Mouse (Mus musculus) 3134 (cell line): ENCODE results near the gene Kras.

Experiments used
- DNase-seq: peaks from one replicate; pipeline ENCODE4 v3.0.0-alpha.2; 2011; ENCODE audit warnings: low spot score; ENCODE audit not compliant: insufficient read length; ENCODE audit errors: extremely low read depth

Kras gene

DNA sequence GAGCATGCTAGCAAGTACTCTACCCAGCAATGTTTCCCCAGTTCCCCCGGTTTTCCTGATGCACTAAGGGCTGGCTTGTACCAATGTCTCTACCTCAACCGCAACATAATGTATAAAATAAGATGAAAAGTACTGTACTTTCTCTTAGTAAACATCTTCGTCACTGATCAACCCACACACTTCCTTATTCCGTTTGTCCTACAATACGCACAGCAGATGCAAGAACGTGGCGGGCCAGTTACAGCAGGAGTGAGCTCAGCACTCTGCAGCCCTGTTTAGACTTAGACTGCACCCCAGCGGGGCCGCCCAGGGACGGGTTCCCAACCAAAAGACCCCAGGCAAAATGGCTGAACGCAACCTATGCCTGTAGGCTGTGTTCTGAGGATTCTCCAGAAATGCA lies 56.6 kb downstream of the Kras start:
- no peak for DNase-seq

DNA sequence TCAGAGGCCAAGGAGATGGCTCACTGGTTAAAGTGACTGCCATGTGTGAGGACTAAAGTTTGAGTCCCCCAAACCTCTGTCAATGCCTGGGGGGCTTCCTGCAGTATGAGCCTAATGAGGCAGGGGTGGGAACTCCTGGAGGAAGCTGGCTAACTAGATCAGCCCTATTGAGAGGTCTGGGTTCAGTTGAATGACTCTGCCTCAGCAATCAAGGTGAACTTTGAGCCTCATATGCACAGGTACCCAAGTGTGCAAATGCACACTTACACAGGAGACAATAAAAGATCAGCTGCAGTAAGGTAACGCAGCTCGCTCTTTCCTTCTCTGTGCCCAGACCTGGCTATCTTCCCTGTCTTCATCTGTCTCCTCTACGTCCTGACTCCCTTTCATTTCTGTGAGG lies 57.0 kb downstream of the Kras start:
- no peak for DNase-seq

- DNase-seq: no peak
These were observed 62.6 kb downstream of the Kras start for GRCm38 (mm10) chr6:145187093-145188088.

- DNase-seq: no peak
These were observed 63.9 kb downstream of the Kras start for GRCm38 (mm10) chr6:145186096-145186495.

- DNase-seq: no peak
These were observed 68.0 kb downstream of the Kras start for GRCm38 (mm10) chr6:145182044-145182443.

GRCm38 (mm10) chr6:145179665-145180064 lies 70.4 kb downstream of the Kras start:
- DNase-seq: peak; percentile 34

DNA sequence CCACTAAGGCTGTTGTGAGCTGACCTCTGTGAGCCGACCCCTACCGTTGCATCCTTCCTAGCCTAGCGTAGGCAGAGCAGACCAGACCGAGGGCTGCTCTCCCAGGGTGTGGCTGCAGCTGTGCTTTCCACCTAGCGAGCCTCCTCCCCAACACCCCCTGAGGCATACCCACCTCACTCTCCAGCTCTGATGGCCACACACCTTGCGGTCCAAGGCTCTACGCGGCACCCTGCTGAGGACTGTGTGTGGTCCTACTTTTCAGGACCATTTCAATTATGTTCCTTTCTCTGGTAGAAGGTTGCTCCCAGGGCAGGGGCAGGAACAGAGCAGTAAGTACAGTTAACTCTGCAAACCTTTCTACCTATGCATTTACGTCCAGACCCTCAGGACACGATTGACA lies 73.6 kb downstream of the Kras start:
- no peak for DNase-seq

- DNase-seq: peak; percentile 51
These were observed 74.5 kb downstream of the Kras start for GRCm38 (mm10) chr6:145175571-145175981.

DNA sequence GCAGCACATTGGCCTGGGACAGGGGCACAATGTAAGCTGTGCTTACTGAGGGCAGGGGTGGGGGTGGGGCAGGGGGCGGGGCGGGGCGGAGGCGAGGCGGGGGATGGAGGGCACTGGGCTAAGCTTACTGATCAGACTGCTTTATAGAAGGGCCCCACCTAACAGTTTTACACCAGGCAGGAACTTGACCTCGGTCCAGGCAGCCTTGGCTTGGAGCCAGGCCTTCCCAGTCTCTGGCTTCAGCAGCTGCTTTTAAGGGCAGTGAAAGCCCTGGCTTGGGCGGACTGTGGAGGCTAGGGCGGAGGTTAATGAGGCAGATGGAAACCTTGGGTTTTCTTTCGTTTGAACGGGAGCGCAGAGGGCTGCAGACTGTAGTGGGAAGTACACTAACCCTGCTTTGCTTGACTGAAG lies 76.3 kb downstream of the Kras start:
- no peak for DNase-seq

DNA sequence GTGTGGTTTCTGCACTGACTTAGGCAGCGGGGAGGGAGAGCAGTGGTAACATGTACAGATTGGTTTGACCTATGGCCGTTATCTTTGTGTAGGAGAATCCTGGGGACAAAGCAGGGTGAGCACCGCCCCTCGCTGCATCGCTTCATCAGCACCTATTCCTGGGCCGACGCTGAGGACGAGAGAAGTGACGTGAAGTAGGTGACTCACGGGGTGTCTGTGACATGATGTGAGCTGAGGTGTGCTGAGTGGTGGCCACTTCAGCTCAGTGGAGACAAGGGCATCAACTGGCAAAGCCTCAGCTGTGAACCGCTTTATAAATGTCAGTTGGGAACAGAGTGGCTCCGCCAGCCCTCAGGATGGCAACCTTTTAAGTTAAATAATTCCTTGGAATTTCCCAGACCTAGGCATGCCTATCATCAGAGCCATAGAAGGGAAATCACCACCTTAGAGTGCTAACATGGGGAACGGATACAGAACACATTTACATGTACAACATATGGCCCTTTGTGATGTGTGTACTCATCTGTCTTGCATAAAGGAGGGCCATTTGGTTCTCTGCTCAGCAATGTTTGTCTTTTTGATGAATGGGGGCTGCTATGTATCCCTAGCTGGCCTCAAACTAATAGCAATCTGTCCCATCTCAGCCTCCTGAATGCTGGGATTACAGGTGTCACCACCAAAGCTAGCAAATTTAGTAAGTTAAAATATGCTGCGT lies 78.0 kb downstream of the Kras start:
- DNase-seq: no peak
